Mouse (Mus musculus): Measurements from ENCODE around the gene Lrrc4b.
A peak's percentile ranks its signal among the peaks of the same experiment; 100 is the strongest.

Lrrc4b gene

GRCm38 (mm10) chr7:44428968-44429521 is at the start of gene Lrrc4b:
TSS of gene Lrrc4b (plus strand) at chr7:44429018.
- DNase-seq: no peak

- peak; percentile 45 to 68 for DNase-seq
Observed at GRCm38 (mm10) chr7:44382541-44382940, 46.3 kb upstream of the Lrrc4b start.

GRCm38 (mm10) chr7:44383980-44384715 is 44.7 kb upstream of the Lrrc4b start, which contains the start of gene Syt3:
TSS of gene Syt3 (plus strand) at chr7:44384102.
- peak; percentile 55 to 70 for DNase-seq

- DNase-seq: no peak
Observed at GRCm38 (mm10) chr7:44384716-44385059, 44.1 kb upstream of the Lrrc4b start.

- no peak for DNase-seq
Observed at GRCm38 (mm10) chr7:44385720-44386119, 43.1 kb upstream of the Lrrc4b start, which contains the start of gene 1700008O03Rik. TSS of gene 1700008O03Rik (minus strand) at chr7:44385820.

- no peak for DNase-seq
Observed at GRCm38 (mm10) chr7:44391831-44392230, 37.0 kb upstream of the Lrrc4b start.

- no peak for DNase-seq
Observed at GRCm38 (mm10) chr7:44392341-44392740, 36.5 kb upstream of the Lrrc4b start.

GRCm38 (mm10) chr7:44393284-44393683 is 35.5 kb upstream of the Lrrc4b start:
- no peak for DNase-seq

- DNase-seq: peak; percentile 65 to 68
Observed at GRCm38 (mm10) chr7:44398570-44398969, 30.2 kb upstream of the Lrrc4b start.

GRCm38 (mm10) chr7:44401673-44402072 is 27.1 kb upstream of the Lrrc4b start:
- no peak for DNase-seq

- peak; percentile 76 to 84 for DNase-seq
Observed at GRCm38 (mm10) chr7:44405346-44406014, 23.3 kb upstream of the Lrrc4b start.

- no peak for DNase-seq
Observed at GRCm38 (mm10) chr7:44406015-44406355, 22.8 kb upstream of the Lrrc4b start.

- no peak for DNase-seq
Observed at GRCm38 (mm10) chr7:44411144-44411543, 17.7 kb upstream of the Lrrc4b start.

GRCm38 (mm10) chr7:44413307-44413706 is 15.5 kb upstream of the Lrrc4b start:
- DNase-seq: no peak

GRCm38 (mm10) chr7:44427666-44428065 is 1.2 kb upstream of the Lrrc4b start:
- no peak for DNase-seq

- no peak for DNase-seq
Observed at GRCm38 (mm10) chr7:44428171-44428950, 457 bp upstream of the Lrrc4b start.

GRCm38 (mm10) chr7:44429534-44430488 is 993 bp downstream of the Lrrc4b start:
- no peak for DNase-seq

GRCm38 (mm10) chr7:44432550-44432949 is 3.7 kb downstream of the Lrrc4b start:
- no peak for DNase-seq

GRCm38 (mm10) chr7:44433371-44433770 is 4.6 kb downstream of the Lrrc4b start:
- peak in 1 of 2 experiments; percentile 37 for DNase-seq

GRCm38 (mm10) chr7:44434089-44434488 is 5.3 kb downstream of the Lrrc4b start:
- no peak for DNase-seq

- no peak for DNase-seq
Observed at GRCm38 (mm10) chr7:44435796-44436195, 7.0 kb downstream of the Lrrc4b start.

- no peak for DNase-seq
Observed at GRCm38 (mm10) chr7:44436267-44436666, 7.4 kb downstream of the Lrrc4b start.

All from thymus, postnatal 36 days (tissue).